Mouse (Mus musculus): ENCODE measurements around the gene Slc17a7. TPM values are rescaled to one million over a fixed set of nuclear protein-coding genes. Genes with fewer than 3 reads are reported as not detected.

Gene Slc17a7
- polyA plus RNA-seq, 1 experiment from 2014 or later, result 0.51 TPM

GRCm38 (mm10) chr7:45189600-45189999 lies 25.9 kb downstream of the Slc17a7 start:
- ATAC-seq (ENCODE audit: low FRiP score) (no peak), DNase-seq (ENCODE audit: low spot score, missing footprints) (no peak)
- H3K36me3 ChIP-seq (ENCODE audit: control insufficient read depth, insufficient read depth, low read length), result no peaks in the 10 kb centered on the region
- no peak overlapping the region for H3K4me3 ChIP-seq (ENCODE audit: low read depth, low read length)
- no peak overlapping the region for H3K27ac ChIP-seq (ENCODE audit: low read depth, low read length)
- H3K4me2 ChIP-seq, result no peak overlapping the region
- no peaks in the 10 kb centered on the region for H3K9me3 ChIP-seq (ENCODE audit: control insufficient read depth, low read length)
- WGBS, result 63% methylated on average over 16 of the region's 16 CpGs
- H3K4me1 ChIP-seq (ENCODE audit: control insufficient read depth, insufficient read depth, low read length), result no peaks in the 10 kb centered on the region
- peaks cover 8% of the 10 kb centered on the region for H3K27me3 ChIP-seq (ENCODE audit: control insufficient read depth, insufficient read depth, low read length)
- no peak overlapping the region for H3K9ac ChIP-seq (ENCODE audit: low read length)

GRCm38 (mm10) chr7:45190186-45190585 lies 26.4 kb downstream of the Slc17a7 start:
- no peaks in the 10 kb centered on the region for H3K36me3 ChIP-seq (ENCODE audit: control insufficient read depth, insufficient read depth, low read length)
- no peak overlapping the region for H3K4me3 ChIP-seq (ENCODE audit: low read depth, low read length)
- ATAC-seq (ENCODE audit: low FRiP score), result no peak
- 92% methylated on average over 6 of the region's 6 CpGs for WGBS
- H3K4me1 ChIP-seq (ENCODE audit: control insufficient read depth, insufficient read depth, low read length), result no peaks in the 10 kb centered on the region
- H3K27me3 ChIP-seq (ENCODE audit: control insufficient read depth, insufficient read depth, low read length), result peaks cover 4% of the 10 kb centered on the region; the same call in 1 of the 2 replicates
- no peaks in the 10 kb centered on the region for H3K9me3 ChIP-seq (ENCODE audit: control insufficient read depth, low read length)
- no peak overlapping the region for H3K9ac ChIP-seq (ENCODE audit: low read length)
- no peak overlapping the region for H3K27ac ChIP-seq (ENCODE audit: low read depth, low read length)
- no peak overlapping the region for H3K4me2 ChIP-seq
- no peak for DNase-seq (ENCODE audit: low spot score, missing footprints)

GRCm38 (mm10) chr7:45191161-45191560 lies 27.4 kb downstream of the Slc17a7 start:
- Histone ChIP-seq H3K9me3 (ENCODE audit: control insufficient read depth, low read length) (no peaks in the 10 kb centered on the region), H3K4me2 (no peak overlapping the region), H3K27me3 (ENCODE audit: control insufficient read depth, insufficient read depth, low read length) (peaks cover 4% of the 10 kb centered on the region; the same call in 1 of the 2 replicates), H3K36me3 (ENCODE audit: control insufficient read depth, insufficient read depth, low read length) (no peaks in the 10 kb centered on the region), H3K9ac (ENCODE audit: low read length) (no peak overlapping the region), H3K4me3 (ENCODE audit: low read depth, low read length) (no peak overlapping the region), H3K27ac (ENCODE audit: low read depth, low read length) (no peak overlapping the region), H3K4me1 (ENCODE audit: control insufficient read depth, insufficient read depth, low read length) (no peaks in the 10 kb centered on the region)
- 76% methylated on average over 2 of the region's 2 CpGs for WGBS
- ATAC-seq (ENCODE audit: low FRiP score) (no peak), DNase-seq (ENCODE audit: low spot score, missing footprints) (no peak)

- DNase-seq (ENCODE audit: low spot score, missing footprints), result no peak
- ATAC-seq (ENCODE audit: low FRiP score), result no peak
- Histone ChIP-seq H3K27me3 (ENCODE audit: control insufficient read depth, insufficient read depth, low read length) (peaks cover 4% of the 10 kb centered on the region; the same call in 1 of the 2 replicates), H3K9ac (ENCODE audit: low read length) (no peak overlapping the region), H3K4me3 (ENCODE audit: low read depth, low read length) (no peak overlapping the region), H3K36me3 (ENCODE audit: control insufficient read depth, insufficient read depth, low read length) (no peaks in the 10 kb centered on the region), H3K4me2 (no peak overlapping the region), H3K27ac (ENCODE audit: low read depth, low read length) (no peak overlapping the region), H3K9me3 (ENCODE audit: control insufficient read depth, low read length) (no peaks in the 10 kb centered on the region), H3K4me1 (ENCODE audit: control insufficient read depth, insufficient read depth, low read length) (no peaks in the 10 kb centered on the region)
- WGBS, result 33% methylated on average over 8 of the region's 8 CpGs
These were observed 28.1 kb downstream of the Slc17a7 start for GRCm38 (mm10) chr7:45191803-45192363.

- no peak overlapping the region for H3K4me3 ChIP-seq (ENCODE audit: low read depth, low read length)
- peaks cover 4% of the 10 kb centered on the region; the same call in 1 of the 2 replicates for H3K27me3 ChIP-seq (ENCODE audit: control insufficient read depth, insufficient read depth, low read length)
- ATAC-seq (ENCODE audit: low FRiP score) (no peak), DNase-seq (ENCODE audit: low spot score, missing footprints) (no peak)
- no peak overlapping the region for H3K9ac ChIP-seq (ENCODE audit: low read length)
- no peak overlapping the region for H3K27ac ChIP-seq (ENCODE audit: low read depth, low read length)
- 80% methylated on average over 7 of the region's 7 CpGs for WGBS
- no peaks in the 10 kb centered on the region for H3K36me3 ChIP-seq (ENCODE audit: control insufficient read depth, insufficient read depth, low read length)
- no peaks in the 10 kb centered on the region for H3K4me1 ChIP-seq (ENCODE audit: control insufficient read depth, insufficient read depth, low read length)
- no peak overlapping the region for H3K4me2 ChIP-seq
- H3K9me3 ChIP-seq (ENCODE audit: control insufficient read depth, low read length), result no peaks in the 10 kb centered on the region
These were observed 29.0 kb downstream of the Slc17a7 start for GRCm38 (mm10) chr7:45192585-45193310.

- WGBS, result 67% methylated on average over 5 of the region's 5 CpGs
- Histone ChIP-seq H3K27ac (ENCODE audit: low read depth, low read length) (no peak overlapping the region), H3K4me3 (ENCODE audit: low read depth, low read length) (no peak overlapping the region), H3K9ac (ENCODE audit: low read length) (no peak overlapping the region), H3K4me1 (ENCODE audit: control insufficient read depth, insufficient read depth, low read length) (no peaks in the 10 kb centered on the region), H3K27me3 (ENCODE audit: control insufficient read depth, insufficient read depth, low read length) (peaks cover 4% of the 10 kb centered on the region; the same call in 1 of the 2 replicates), H3K4me2 (no peak overlapping the region), H3K36me3 (ENCODE audit: control insufficient read depth, insufficient read depth, low read length) (no peaks in the 10 kb centered on the region), H3K9me3 (ENCODE audit: control insufficient read depth, low read length) (no peaks in the 10 kb centered on the region)
- ATAC-seq (ENCODE audit: low FRiP score) (no peak), DNase-seq (ENCODE audit: low spot score, missing footprints) (no peak)
These were observed 29.7 kb downstream of the Slc17a7 start for GRCm38 (mm10) chr7:45193406-45193805.

GRCm38 (mm10) chr7:45193871-45194785 lies 30.4 kb downstream of the Slc17a7 start:
- H3K4me1 ChIP-seq (ENCODE audit: control insufficient read depth, insufficient read depth, low read length), result no peaks in the 10 kb centered on the region

GRCm38 (mm10) chr7:45195341-45196175 lies 31.8 kb downstream of the Slc17a7 start:
- DNase-seq (ENCODE audit: low spot score, missing footprints) (no peak), ATAC-seq (ENCODE audit: low FRiP score) (no peak)
- WGBS, result 58% methylated on average over 13 of the region's 13 CpGs
- Histone ChIP-seq H3K27ac (ENCODE audit: low read depth, low read length) (no peak overlapping the region), H3K9ac (ENCODE audit: low read length) (no peak overlapping the region), H3K36me3 (ENCODE audit: control insufficient read depth, insufficient read depth, low read length) (no peaks in the 10 kb centered on the region), H3K4me2 (no peak overlapping the region), H3K27me3 (ENCODE audit: control insufficient read depth, insufficient read depth, low read length) (no peaks in the 10 kb centered on the region), H3K9me3 (ENCODE audit: control insufficient read depth, low read length) (no peaks in the 10 kb centered on the region), H3K4me3 (ENCODE audit: low read depth, low read length) (no peak overlapping the region), H3K4me1 (ENCODE audit: control insufficient read depth, insufficient read depth, low read length) (no peaks in the 10 kb centered on the region)

More at GRCm38 (mm10) chr7:45193871-45194785, 30.4 kb downstream of the Slc17a7 start:
- ATAC-seq (ENCODE audit: low FRiP score) (no peak), DNase-seq (ENCODE audit: low spot score, missing footprints) (no peak)
- no peak overlapping the region for H3K9ac ChIP-seq (ENCODE audit: low read length)
- H3K27me3 ChIP-seq (ENCODE audit: control insufficient read depth, insufficient read depth, low read length), result peaks cover 4% of the 10 kb centered on the region; the same call in 1 of the 2 replicates
- H3K36me3 ChIP-seq (ENCODE audit: control insufficient read depth, insufficient read depth, low read length), result no peaks in the 10 kb centered on the region
- H3K27ac ChIP-seq (ENCODE audit: low read depth, low read length), result no peak overlapping the region
- no peak overlapping the region for H3K4me3 ChIP-seq (ENCODE audit: low read depth, low read length)
- 79% methylated on average over 17 of the region's 17 CpGs for WGBS
- no peak overlapping the region for H3K4me2 ChIP-seq
- H3K9me3 ChIP-seq (ENCODE audit: control insufficient read depth, low read length), result no peaks in the 10 kb centered on the region

Measured in midbrain, embryonic 11.5 days (tissue).